7 mouse cellular contexts compared by ENCODE assay signal in genomic region chr16:33684703-33685701, GRCm38 (mm10). TPM values are rescaled to one million over a fixed set of nuclear protein-coding genes. Genes with fewer than 3 reads are reported as not detected.
DNase-seq lines count a peak whose midpoint lies in the region; ATAC-seq and TF ChIP-seq lines count a peak whose summit lies in the region.

No protein-coding gene starts in this region.

- peak; percentile 69 for DNase-seq in 3134 (ENCODE audit: extremely low read depth, insufficient read length, low spot score)
- DNase-seq in CD4-positive helper T cell, adult 2 months (ENCODE audit: low read depth, low spot score), result peak; percentile 49
- DNase-seq in embryo, embryonic 10 days (ENCODE audit: low spot score), result peak; percentile 60
- DNase-seq in heart, postnatal 14 days, result peak; percentile 47 to 51
- DNase-seq in layer of hippocampus, adult 9-10 months (ENCODE audit: low spot score), result no peak

- peak overlapping the region; percentile 54 for H3K27ac ChIP-seq in liver, embryonic 15.5 days (replicated peaks)
- peak overlapping the region; percentile 61 for H3K27ac ChIP-seq in small intestine, adult 2 months (ENCODE audit: insufficient read depth, low read depth, low read length)

- peaks cover 39% of the 10 kb centered on the region for H3K4me1 ChIP-seq in liver, embryonic 15.5 days (replicated peaks)
- no peaks in the 10 kb centered on the region; the same call in 1 of the 2 replicates for H3K4me1 ChIP-seq in small intestine, adult 2 months (ENCODE audit: control insufficient read depth, insufficient read depth, insufficient read length, low read length)

- under 1% methylated on average over 46 of the region's 46 CpGs for WGBS in liver, embryonic 15.5 days (ENCODE audit: insufficient replicate concordance)
- 3% methylated on average over 46 of the region's 46 CpGs for WGBS in small intestine, adult 2 months

- no peaks in the 10 kb centered on the region for H3K36me3 ChIP-seq in liver, embryonic 15.5 days (replicated peaks)
- H3K36me3 ChIP-seq in small intestine, adult 2 months (ENCODE audit: control insufficient read depth, insufficient read depth, low read length), result no peaks in the 10 kb centered on the region

- ATAC-seq in liver, embryonic 15.5 days (ENCODE audit: insufficient read depth), result peak; percentile 32

- no peak for TF ChIP-seq CTCF in small intestine, adult 2 months (IDR thresholded peaks at IDR 0.05; ENCODE audit: extremely low read depth, insufficient read length, insufficient replicate concordance, low read depth, low read length)

- peak overlapping the region; percentile 76 for H3K9ac ChIP-seq in liver, embryonic 15.5 days

- TF ChIP-seq POLR2A in small intestine, adult 2 months (IDR thresholded peaks at IDR 0.05; ENCODE audit: low read depth, low read length), result no peak

- H3K9me3 ChIP-seq in liver, embryonic 15.5 days (replicated peaks), result no peaks in the 10 kb centered on the region

- H3K4me3 ChIP-seq in liver, embryonic 15.5 days (replicated peaks), result peak overlapping the region; percentile 66
- peak overlapping the region; percentile 84 for H3K4me3 ChIP-seq in small intestine, adult 2 months (ENCODE audit: low read depth, low read length)

- intact Hi-C loops in heart, postnatal 14 days (cut with DNase I), result loop anchor here (5.0 kb wide), 1 partner anchor 52 kb away; no protein-coding TSS in a partner anchor

- H3K27me3 ChIP-seq in liver, embryonic 15.5 days, result no peaks in the 10 kb centered on the region
- H3K27me3 ChIP-seq in small intestine, adult 2 months (ENCODE audit: control insufficient read depth, insufficient read depth, low read length), result no peaks in the 10 kb centered on the region; the same call in 1 of the 2 replicates

- peak overlapping the region; percentile 88 for H3K4me2 ChIP-seq in liver, embryonic 15.5 days

RNA-seq across cellular contexts. Expression of gene Heg1, which starts 0.8 kb away (rescaled TPM):
- total RNA-seq in heart, postnatal 14 days (2021), result 100 to 1,000 TPM; 199 to 203 TPM
- polyA plus RNA-seq in liver, embryonic 15.5 days (2015; fragmentation: Nextera tagmentation; extraction: Ambion mirVana), result 4.9 and 5.7 TPM in 2 replicates
- 10.0 and 12.0 TPM in 2 replicates for polyA plus RNA-seq in small intestine, adult 2 months (2012; rRNA removed)
